Mouse (Mus musculus) embryonic facial prominence, embryonic 14.5 days (tissue): ENCODE measurements at regions not wholly inside any gene's neighbourhood (a gene's known extent, or its start where the extent isn't known, plus 50 kb on each side); places are given as distances from the start of the nearest gene placed in this dataset.
A peak's percentile ranks its signal among the peaks of the same experiment; 100 is the strongest.

Source experiments
- ATAC-seq: fragments of 200-750 bp; cut with Nextera tagmentation; 2 replicates; pipeline ENCODE4 v1.8.0; 2017; ENCODE audit warnings: low read depth, moderate number of reproducible peaks, moderate TSS enrichment
- DNase-seq: peaks from one replicate; pipeline ENCODE4 v3.0.0-alpha.2; 2015; ENCODE audit warnings: low spot score
- H3K27ac ChIP-seq: fragments of 300-500 bp; sonication (generic); replicated peaks from 2 replicates; pipeline ENCODE4 v1.5.1; 2014; ENCODE audit warnings: low read depth, mild to moderate bottlenecking, low read length, moderate library complexity
- H3K27me3 ChIP-seq: fragments of 300-500 bp; sonication (generic); replicated peaks from 2 replicates; pipeline ENCODE4 v1.6.1; 2014; ENCODE audit warnings: low read length; ENCODE audit not compliant: control insufficient read depth, insufficient read depth
- H3K36me3 ChIP-seq: fragments of 300-500 bp; sonication (generic); 2 replicates; pipeline ENCODE4 v1.6.1; 2014; ENCODE audit warnings: low read length, mixed read lengths; ENCODE audit not compliant: control insufficient read depth, insufficient read depth
- H3K4me1 ChIP-seq: fragments of 300-500 bp; sonication (generic); 2 replicates; pipeline ENCODE4 v1.6.1; 2014; ENCODE audit warnings: antibody characterized with exemption, low read length; ENCODE audit not compliant: control insufficient read depth, insufficient read depth
- H3K4me2 ChIP-seq: fragments of 300-500 bp; sonication (generic); 2 replicates; pipeline ENCODE4 v1.6.1; 2014; ENCODE audit warnings: low read depth, mild to moderate bottlenecking, low read length, moderate library complexity, mixed read lengths
- H3K4me3 ChIP-seq: fragments of 300-500 bp; sonication (generic); 2 replicates; pipeline ENCODE4 v1.5.1; 2014; ENCODE audit warnings: low read depth, mild to moderate bottlenecking, low read length
- H3K9ac ChIP-seq: fragments of 300-500 bp; sonication (generic); 2 replicates; pipeline ENCODE4 v1.6.1; 2014; ENCODE audit warnings: low read depth, mild to moderate bottlenecking, low read length, moderate library complexity, mixed read lengths
- H3K9me3 ChIP-seq: fragments of 300-500 bp; sonication (generic); 2 replicates; pipeline ENCODE4 v1.6.1; 2016; ENCODE audit warnings: low read length; ENCODE audit not compliant: control insufficient read depth
- WGBS: fragments of 180-500 bp; shearing (Covaris S2); extraction: QIAGEN DNeasy Blood & Tissue Kit; methylation state at CpG from one replicate; pipeline ENCODE4 v1.1.7; 2014; 5-methylcytosine and 5-hydroxymethylcytosine counted together

- no peak for DNase-seq
- no peak for ATAC-seq
- 80% methylated on average over 2 of the region's 2 CpGs for WGBS
These were observed 90.6 kb upstream of the Usp47 start for GRCm38 (mm10) chr7:111932725-111933124.

GRCm38 (mm10) chr7:111919961-111920360 lies 103.3 kb upstream of the Usp47 start:
- H3K27me3 ChIP-seq = no peaks in the 10 kb centered on the region
- H3K9me3 ChIP-seq = no peaks in the 10 kb centered on the region
- H3K27ac ChIP-seq = no peak overlapping the region
- H3K36me3 ChIP-seq = no peaks in the 10 kb centered on the region
- 100% methylated on average over 1 of the region's 1 CpGs for WGBS
- ATAC-seq = no peak
- H3K4me1 ChIP-seq = no peaks in the 10 kb centered on the region
- no peak overlapping the region for H3K4me3 ChIP-seq
- DNase-seq = no peak
- H3K9ac ChIP-seq = no peak overlapping the region
- H3K4me2 ChIP-seq = no peak overlapping the region

More at GRCm38 (mm10) chr7:111932725-111933124, 90.6 kb upstream of the Usp47 start:
- H3K9ac ChIP-seq = no peak overlapping the region
- H3K9me3 ChIP-seq = no peaks in the 10 kb centered on the region
- no peaks in the 10 kb centered on the region for H3K27me3 ChIP-seq
- no peak overlapping the region for H3K4me3 ChIP-seq
- no peaks in the 10 kb centered on the region for H3K36me3 ChIP-seq
- no peaks in the 10 kb centered on the region for H3K4me1 ChIP-seq
- H3K27ac ChIP-seq = no peak overlapping the region
- H3K4me2 ChIP-seq = no peak overlapping the region

GRCm38 (mm10) chr7:111903741-111904231 lies 119.5 kb upstream of the Usp47 start:
- Histone ChIP-seq H3K9me3 (peaks cover 14% of the 10 kb centered on the region), H3K4me2 (no peak overlapping the region), H3K27ac (no peak overlapping the region), H3K4me1 (no peaks in the 10 kb centered on the region), H3K36me3 (no peaks in the 10 kb centered on the region), H3K9ac (no peak overlapping the region), H3K27me3 (no peaks in the 10 kb centered on the region), H3K4me3 (no peak overlapping the region)
- DNase-seq (no peak), ATAC-seq (no peak)
- WGBS = 85% methylated on average over 7 of the region's 7 CpGs

GRCm38 (mm10) chr7:111897016-111897415 lies 117.2 kb upstream of the Galnt18 start:
- 92% methylated on average over 1 of the region's 1 CpGs for WGBS
- H3K4me2 ChIP-seq = no peak overlapping the region
- no peaks in the 10 kb centered on the region for H3K36me3 ChIP-seq
- H3K4me3 ChIP-seq = no peak overlapping the region
- H3K9me3 ChIP-seq = peaks cover 14% of the 10 kb centered on the region
- no peak overlapping the region for H3K9ac ChIP-seq
- ATAC-seq (no peak), DNase-seq (no peak)
- no peak overlapping the region for H3K27ac ChIP-seq
- H3K4me1 ChIP-seq = peaks cover 6% of the 10 kb centered on the region; the same call in 1 of the 2 replicates
- no peaks in the 10 kb centered on the region for H3K27me3 ChIP-seq

- H3K27me3 ChIP-seq = no peaks in the 10 kb centered on the region
These were observed 116.5 kb upstream of the Galnt18 start for GRCm38 (mm10) chr7:111896255-111896654.

GRCm38 (mm10) chr7:111882991-111883390 lies 103.2 kb upstream of the Galnt18 start:
- 81% methylated on average over 2 of the region's 2 CpGs for WGBS
- no peaks in the 10 kb centered on the region for H3K36me3 ChIP-seq
- no peak for ATAC-seq

More at GRCm38 (mm10) chr7:111896255-111896654, 116.5 kb upstream of the Galnt18 start:
- no peaks in the 10 kb centered on the region for H3K36me3 ChIP-seq
- no peak overlapping the region for H3K27ac ChIP-seq
- H3K9me3 ChIP-seq = peaks cover 9% of the 10 kb centered on the region
- DNase-seq (peak; percentile 76), ATAC-seq (peak; percentile 53; the same call in 1 of the 2 replicates)
- 51% methylated on average over 5 of the region's 5 CpGs for WGBS
- H3K4me1 ChIP-seq = peaks cover 6% of the 10 kb centered on the region; the same call in 1 of the 2 replicates
- H3K4me3 ChIP-seq = no peak overlapping the region
- H3K9ac ChIP-seq = no peak overlapping the region
- no peak overlapping the region for H3K4me2 ChIP-seq

GRCm38 (mm10) chr7:111880067-111880675 lies 100.4 kb upstream of the Galnt18 start:
- DNase-seq (no peak), ATAC-seq (no peak)
- no peaks in the 10 kb centered on the region for H3K9me3 ChIP-seq
- H3K9ac ChIP-seq = no peak overlapping the region
- no peaks in the 10 kb centered on the region for H3K4me1 ChIP-seq
- no peak overlapping the region for H3K27ac ChIP-seq
- H3K27me3 ChIP-seq = no peaks in the 10 kb centered on the region
- H3K4me2 ChIP-seq = no peak overlapping the region
- H3K4me3 ChIP-seq = no peak overlapping the region
- no peaks in the 10 kb centered on the region for H3K36me3 ChIP-seq
- 77% methylated on average over 4 of the region's 4 CpGs for WGBS

More at GRCm38 (mm10) chr7:111882991-111883390, 103.2 kb upstream of the Galnt18 start:
- H3K27me3 ChIP-seq = no peaks in the 10 kb centered on the region
- DNase-seq = no peak
- H3K27ac ChIP-seq = no peak overlapping the region
- H3K9ac ChIP-seq = no peak overlapping the region
- H3K9me3 ChIP-seq = no peaks in the 10 kb centered on the region
- no peak overlapping the region for H3K4me3 ChIP-seq
- no peak overlapping the region for H3K4me2 ChIP-seq
- H3K4me1 ChIP-seq = no peaks in the 10 kb centered on the region

- Histone ChIP-seq H3K4me3 (no peak overlapping the region), H3K36me3 (no peaks in the 10 kb centered on the region), H3K4me1 (no peaks in the 10 kb centered on the region), H3K4me2 (no peak overlapping the region), H3K27me3 (no peaks in the 10 kb centered on the region), H3K9me3 (no peaks in the 10 kb centered on the region), H3K27ac (no peak overlapping the region), H3K9ac (no peak overlapping the region)
- WGBS = 92% methylated on average over 1 of the region's 1 CpGs
- ATAC-seq (no peak), DNase-seq (no peak)
These were observed 97.8 kb upstream of the Galnt18 start for GRCm38 (mm10) chr7:111877591-111877990.

GRCm38 (mm10) chr7:111875949-111876348 lies 96.2 kb upstream of the Galnt18 start:
- no peak for DNase-seq
- Histone ChIP-seq H3K27ac (no peak overlapping the region), H3K9me3 (no peaks in the 10 kb centered on the region), H3K4me3 (no peak overlapping the region), H3K27me3 (no peaks in the 10 kb centered on the region), H3K36me3 (no peaks in the 10 kb centered on the region), H3K9ac (no peak overlapping the region), H3K4me2 (no peak overlapping the region), H3K4me1 (no peaks in the 10 kb centered on the region)
- WGBS = 78% methylated on average over 1 of the region's 1 CpGs
- ATAC-seq = no peak
